Mouse (Mus musculus) CH12.LX (cell line): ENCODE measurements around the gene Dpysl5. TPM values are rescaled to one million over a fixed set of nuclear protein-coding genes. Genes with fewer than 3 reads are reported as not detected.

Source experiments
- DNase-seq: peaks from one replicate; pipeline ENCODE4 v3.0.0-alpha.2; 2013; ENCODE audit errors: extremely low read depth
- H3K27ac ChIP-seq: 2 replicates; pipeline ENCODE4 v1.5.1; 2012; ENCODE audit warnings: low read depth, mild to moderate bottlenecking, control low read depth, moderate library complexity; ENCODE audit not compliant: insufficient read depth
- H3K27me3 ChIP-seq: replicated peaks from 2 replicates; pipeline ENCODE3; 2012; ENCODE audit warnings: inconsistent platforms
- H3K36me3 ChIP-seq, 2 experiments: replicated peaks in 1 of 2; 2 replicates each; pipeline versions ENCODE3 to v1.6.1; 2012; ENCODE audit warnings: inconsistent platforms in 1 of 2, low read length in 1 of 2, mild to moderate bottlenecking in 1 of 2, mixed read lengths in 1 of 2, moderate library complexity in 1 of 2; ENCODE audit not compliant: control insufficient read depth in 1 of 2, insufficient read depth in 1 of 2
- H3K4me1 ChIP-seq, 2 experiments: 2 replicates each; pipeline ENCODE4 v1.6.1; 2012; ENCODE audit warnings: inconsistent platforms in 1 of 2, moderate library complexity in 1 of 2; ENCODE audit not compliant: insufficient read depth in 2 of 2, control insufficient read depth in 1 of 2
- H3K4me2 ChIP-seq: 2 replicates; pipeline ENCODE4 v1.6.1; 2012; ENCODE audit warnings: low read depth, mild to moderate bottlenecking, control low read depth; ENCODE audit not compliant: poor library complexity, insufficient read depth, severe bottlenecking
- H3K4me3 ChIP-seq, 3 experiments: fragments of 150-350 bp in 1 of 3; sonication (generic) in 1 of 3; replicated peaks in 1 of 3; 2 replicates each; pipeline versions ENCODE3 to v1.5.1; 2011 to 2012; ENCODE audit warnings: low read depth in 2 of 3, low read length in 2 of 3, mild to moderate bottlenecking in 2 of 3, moderate library complexity in 2 of 3, control low read depth in 1 of 3, improper control_type of control experiment in 1 of 3, inconsistent platforms in 1 of 3, mixed read lengths in 1 of 3; ENCODE audit not compliant: poor library complexity in 1 of 3
- H3K79me2 ChIP-seq: replicated peaks from 2 replicates; pipeline ENCODE4 v1.6.1; 2012; ENCODE audit warnings: mild to moderate bottlenecking, moderate library complexity; ENCODE audit not compliant: control insufficient read depth, poor library complexity, insufficient read depth, severe bottlenecking; ENCODE audit errors: extremely low read depth
- H3K9ac ChIP-seq: 2 replicates; pipeline ENCODE4 v1.6.1; 2012; ENCODE audit warnings: low read depth, mild to moderate bottlenecking, control low read depth, moderate library complexity; ENCODE audit not compliant: insufficient read depth
- H3K9me3 ChIP-seq: replicated peaks from 2 replicates; pipeline ENCODE3; 2012; ENCODE audit warnings: low read length, inconsistent platforms, mixed read lengths
- BHLHE40 ChIP-seq: IDR thresholded peaks from 2 replicates; pipeline ENCODE4 v1.6.1; 2011; ENCODE audit warnings: mild to moderate bottlenecking, low read depth, low read length, improper control_type of control experiment
- CHD1 ChIP-seq: IDR thresholded peaks from 2 replicates; pipeline ENCODE4 v1.6.1; 2012; ENCODE audit warnings: low read depth, low read length, improper control_type of control experiment, inconsistent platforms
- CHD2 ChIP-seq: IDR thresholded peaks from 2 replicates; pipeline ENCODE4 v1.6.1; 2011; ENCODE audit warnings: low read length, improper control_type of control experiment
- CTCF ChIP-seq, 2 experiments: IDR thresholded peaks in 1 of 2; conservative IDR thresholded peaks in 1 of 2; 2 replicates each; pipeline ENCODE4 v1.5.1; 2011 to 2012; ENCODE audit warnings: low read depth in 2 of 2, low read length in 2 of 2, improper control_type of control experiment in 1 of 2, inconsistent platforms in 1 of 2, mild to moderate bottlenecking in 1 of 2, moderate library complexity in 1 of 2
- E2F4 ChIP-seq: IDR thresholded peaks from 2 replicates; pipeline ENCODE4 v1.6.1; 2011; ENCODE audit warnings: low read depth, low read length, improper control_type of control experiment; ENCODE audit not compliant: insufficient replicate concordance
- ELF1 ChIP-seq: IDR thresholded peaks from 2 replicates; pipeline ENCODE4 v1.6.1; 2014; ENCODE audit warnings: low read depth, mild to moderate bottlenecking, inconsistent platforms, low read length, improper control_type of control experiment
- ETS1 ChIP-seq: conservative IDR thresholded peaks from 2 replicates; pipeline ENCODE4 v1.6.1; 2012; ENCODE audit warnings: low read depth, mild to moderate bottlenecking, inconsistent platforms, low read length, improper control_type of control experiment, moderate library complexity
- GABPA ChIP-seq: IDR thresholded peaks from 2 replicates; pipeline ENCODE4 v1.6.1; 2012; ENCODE audit warnings: low read depth, low read length, improper control_type of control experiment, inconsistent platforms; ENCODE audit not compliant: insufficient replicate concordance
- HCFC1 ChIP-seq: IDR thresholded peaks from 2 replicates; pipeline ENCODE4 v1.6.1; 2012; ENCODE audit warnings: low read depth, mild to moderate bottlenecking, inconsistent platforms, low read length, improper control_type of control experiment
- IRF4 ChIP-seq: IDR thresholded peaks from 2 replicates; pipeline ENCODE4 v1.6.1; 2014; ENCODE audit warnings: low read depth, mild to moderate bottlenecking, inconsistent platforms, low read length, improper control_type of control experiment
- JUN ChIP-seq: IDR thresholded peaks from 2 replicates; pipeline ENCODE4 v1.6.1; 2011; ENCODE audit warnings: low read depth, mild to moderate bottlenecking, low read length, improper control_type of control experiment, moderate library complexity; ENCODE audit not compliant: insufficient read depth
- JUND ChIP-seq: conservative IDR thresholded peaks from 2 replicates; pipeline ENCODE4 v1.6.1; 2011; ENCODE audit warnings: low read depth, low read length, improper control_type of control experiment
- KAT2A ChIP-seq: IDR thresholded peaks from 2 replicates; pipeline ENCODE4 v1.6.1; 2012; ENCODE audit warnings: low read length, improper control_type of control experiment, inconsistent platforms; ENCODE audit not compliant: insufficient replicate concordance
- MAFK ChIP-seq: IDR thresholded peaks from 2 replicates; pipeline ENCODE4 v1.6.1; 2011; ENCODE audit warnings: low read length, improper control_type of control experiment; ENCODE audit not compliant: insufficient replicate concordance
- MAX ChIP-seq: IDR thresholded peaks from 2 replicates; pipeline ENCODE4 v1.6.1; 2011; ENCODE audit warnings: low read length, improper control_type of control experiment
- MAZ ChIP-seq: IDR thresholded peaks from 2 replicates; pipeline ENCODE4 v1.6.1; 2012; ENCODE audit warnings: low read depth, mild to moderate bottlenecking, inconsistent platforms, low read length, improper control_type of control experiment, moderate library complexity
- MXI1 ChIP-seq: IDR thresholded peaks from 2 replicates; pipeline ENCODE4 v1.6.1; 2011; ENCODE audit warnings: mild to moderate bottlenecking, low read depth, low read length, improper control_type of control experiment
- MYC ChIP-seq: IDR thresholded peaks from 2 replicates; pipeline ENCODE4 v1.6.1; 2011; ENCODE audit warnings: low read depth, mild to moderate bottlenecking, improper control_type of control experiment, low read length
- NELFE ChIP-seq: IDR thresholded peaks from 2 replicates; pipeline ENCODE4 v1.6.1; 2011; ENCODE audit warnings: low read depth, low read length, improper control_type of control experiment
- NRF1 ChIP-seq: IDR thresholded peaks from 2 replicates; pipeline ENCODE4 v1.6.1; 2014; ENCODE audit warnings: low read depth, mild to moderate bottlenecking, inconsistent platforms, low read length, improper control_type of control experiment, moderate library complexity
- PAX5 ChIP-seq: IDR thresholded peaks from 2 replicates; pipeline ENCODE4 v1.6.1; 2012; ENCODE audit warnings: low read length, inconsistent platforms, mixed read lengths
- POLR2A ChIP-seq: IDR thresholded peaks from 2 replicates; pipeline ENCODE4 v1.6.1; 2011; ENCODE audit warnings: low read depth, mild to moderate bottlenecking, improper control_type of control experiment, low read length
- POLR2AphosphoS2 ChIP-seq: IDR thresholded peaks from 2 replicates; pipeline ENCODE4 v1.6.1; 2011; ENCODE audit warnings: low read depth, low read length, improper control_type of control experiment
- RAD21 ChIP-seq: IDR thresholded peaks from 2 replicates; pipeline ENCODE4 v1.6.1; 2011; ENCODE audit warnings: low read depth, mild to moderate bottlenecking, low read length, improper control_type of control experiment, moderate library complexity
- SIN3A ChIP-seq: IDR thresholded peaks from 2 replicates; pipeline ENCODE4 v1.6.1; 2012; ENCODE audit warnings: low read length, improper control_type of control experiment, inconsistent platforms
- SMC3 ChIP-seq: IDR thresholded peaks from 2 replicates; pipeline ENCODE4 v1.6.1; 2011; ENCODE audit warnings: low read depth, low read length, improper control_type of control experiment
- TCF12 ChIP-seq: IDR thresholded peaks from 2 replicates; pipeline ENCODE4 v1.6.1; 2014; ENCODE audit warnings: low read depth, mild to moderate bottlenecking, inconsistent platforms, low read length, improper control_type of control experiment
- UBTF ChIP-seq: IDR thresholded peaks from 2 replicates; pipeline ENCODE4 v1.6.1; 2012; ENCODE audit warnings: low read depth, mild to moderate bottlenecking, inconsistent platforms, low read length, improper control_type of control experiment, moderate library complexity
- USF1 ChIP-seq: IDR thresholded peaks from 2 replicates; pipeline ENCODE4 v1.6.1; 2014; ENCODE audit warnings: low read depth, mild to moderate bottlenecking, inconsistent platforms, low read length, improper control_type of control experiment
- ZC3H11A ChIP-seq: IDR thresholded peaks from 2 replicates; pipeline ENCODE4 v1.6.1; 2012; ENCODE audit warnings: low read depth, mild to moderate bottlenecking, inconsistent platforms, low read length, improper control_type of control experiment
- dilution Hi-C: fragments of 300-500 bp; cut with MboI; formaldehyde crosslinking; loops from 2 replicates; pipeline ENCODE4 v1.14.3; 2020; ENCODE audit warnings: low sequenced_read_pairs; ENCODE audit not compliant: extremely low pct_unique_long_range_greater_than_20kb, extremely low pct_ligation_motif_present
- in situ Hi-C: fragments of 300-500 bp; cut with MboI; formaldehyde crosslinking; loops from 3 replicates; pipeline ENCODE4 v1.14.3; 2019; ENCODE audit warnings: low sequenced_read_pairs, low pct_ligation_motif_present, low pct_unique_long_range_greater_than_20kb, mixed read lengths
- polyA plus RNA-seq: library from polyadenylated mRNA; unstranded; fragments of >175 nt; gene quantifications from 2 replicates; pipeline ENCODE4 v1.2.1, GENCODE M21; 2012; ENCODE audit warnings: low read depth; ENCODE audit not compliant: insufficient read length
- total RNA-seq, 2 experiments: library from RNA; depleted of rRNA; stranded (reverse); fragments of 300-350 nt in 1 of 2; fragments of >200 nt in 1 of 2; gene quantifications; 2 replicates each; pipeline ENCODE4 v1.2.3; 2012 to 2014

Dpysl5 gene
- total and polyA plus RNA-seq, 3 experiments, result 0.21 TPM; not detected in 2

GRCm38 (mm10) chr5:30769075-30769474, 57.7 kb downstream of the Dpysl5 start:
- Histone ChIP-seq H3K4me3 (no peak overlapping the region), H3K4me2 (no peak overlapping the region), H3K79me2 (no peaks in the 10 kb centered on the region), H3K27me3 (peaks cover 35% of the 10 kb centered on the region), H3K36me3 (no peaks in the 10 kb centered on the region), H3K4me1 (peaks cover 2 to 6% of the 10 kb centered on the region in 2 experiments), H3K9ac (no peak overlapping the region), H3K9me3 (peaks cover 8% of the 10 kb centered on the region), H3K27ac (no peak overlapping the region)
- DNase-seq, result no peak
- in situ Hi-C loops (no loop called here), dilution Hi-C loops (no loop called here)
- TF ChIP-seq CHD2, result no peak
- no peak for TF ChIP-seq USF1
- TF ChIP-seq ELF1, result no peak
- no peak for TF ChIP-seq NRF1
- TF ChIP-seq GABPA, result no peak
- no peak for TF ChIP-seq JUND
- TF ChIP-seq E2F4, result no peak
- no peak for TF ChIP-seq TCF12
- no peak for TF ChIP-seq KAT2A
- TF ChIP-seq BHLHE40, result no peak
- TF ChIP-seq MXI1, result no peak
- no peak for TF ChIP-seq PAX5
- TF ChIP-seq JUN, result no peak
- no peak for TF ChIP-seq ZC3H11A

GRCm38 (mm10) chr5:30774601-30775371, 63.4 kb downstream of the Dpysl5 start:
- DNase-seq, result peak; percentile 82
- peak overlapping the region; percentile 66 for H3K4me2 ChIP-seq
- TF ChIP-seq CHD2 (peak; percentile 94), GABPA (no peak), POLR2AphosphoS2 (no peak), NELFE (no peak), CHD1 (no peak), ELF1 (no peak), RAD21 (peak; percentile 80), E2F4 (no peak), MAFK (no peak), MAX (no peak), CTCF (conservative IDR thresholded peaks at IDR 0.05 in 1 of 2, IDR thresholded peaks at IDR 0.05 in 1 of 2; ENCODE audit: low read depth in 2 of 2, low read length in 2 of 2) (peak; percentile 38 to 93), JUND (no peak), UBTF (no peak), MYC (no peak), MAZ (0 out of 2 replicates have a peak, but pooled peaks have one; percentile 84), ETS1 (no peak), HCFC1 (peak; percentile 40; the same call in 1 of the 2 replicates), NRF1 (peak; percentile 77), JUN (no peak), SMC3 (peak; percentile 87), PAX5 (no peak), IRF4 (peak; percentile 60), TCF12 (0 out of 2 replicates have a peak, but pooled peaks have one; percentile 32), POLR2A (no peak), SIN3A (no peak), ZC3H11A (peak; percentile 8; the same call in 1 of the 2 replicates), BHLHE40 (0 out of 2 replicates have a peak, but pooled peaks have one; percentile 36)

More at GRCm38 (mm10) chr5:30774601-30775371, 63.4 kb downstream of the Dpysl5 start:
- H3K27me3 ChIP-seq, result peaks cover 22% of the 10 kb centered on the region
- H3K79me2 ChIP-seq, result no peaks in the 10 kb centered on the region
- H3K9ac ChIP-seq, result peak overlapping the region; percentile 10; the same call in 1 of the 2 replicates
- in situ Hi-C loops (loop anchor here (5.0 kb wide), 1 partner anchor 67 kb away; no protein-coding TSS in a partner anchor), dilution Hi-C loops (no loop called here)
- H3K36me3 ChIP-seq, result no peaks in the 10 kb centered on the region
- H3K4me1 ChIP-seq, result peaks cover 4 to 6% of the 10 kb centered on the region in 2 experiments
- no peaks in the 10 kb centered on the region for H3K9me3 ChIP-seq
- H3K27ac ChIP-seq, result no peak overlapping the region
- H3K4me3 ChIP-seq, result no peak overlapping the region
